Mouse (Mus musculus): ENCODE results near the gene Gm26620. TPM values are rescaled to one million over a fixed set of nuclear protein-coding genes. Genes with fewer than 3 reads are reported as not detected.

The Gm26620 gene
- polyA plus RNA-seq, 1 experiment from 2014 or later: 0.56 TPM

GRCm38 (mm10) chr1:170901536-170902238, 16.8 kb downstream of the Gm26620 start:
- Histone ChIP-seq H3K9ac (no peak overlapping the region), H3K27me3 (ENCODE audit: control insufficient read depth, insufficient read depth, low read length) (peaks cover 16% of the 10 kb centered on the region; the same call in 1 of the 2 replicates), H3K4me1 (replicated peaks; ENCODE audit: control insufficient read depth, insufficient read depth, low read length) (no peaks in the 10 kb centered on the region), H3K4me3 (replicated peaks; ENCODE audit: low read length) (no peak overlapping the region), H3K36me3 (replicated peaks; ENCODE audit: control insufficient read depth, insufficient read depth) (no peaks in the 10 kb centered on the region), H3K9me3 (ENCODE audit: control insufficient read depth, low read length) (no peaks in the 10 kb centered on the region), H3K4me2 (replicated peaks) (no peak overlapping the region; the same call in 1 of the 2 replicates), H3K27ac (no peak overlapping the region)
- WGBS: 33% methylated on average over 10 of the region's 10 CpGs
- DNase-seq (ENCODE audit: low spot score): peak; percentile 90
- ATAC-seq (ENCODE audit: low FRiP score): peak; percentile 59; the same call in 1 of the 2 replicates

GRCm38 (mm10) chr1:170903485-170903884, 18.6 kb downstream of the Gm26620 start:
- no peaks in the 10 kb centered on the region for H3K9me3 ChIP-seq (ENCODE audit: control insufficient read depth, low read length)
- WGBS: 76% methylated on average over 5 of the region's 5 CpGs
- ATAC-seq (ENCODE audit: low FRiP score): no peak
- no peak overlapping the region for H3K27ac ChIP-seq
- H3K36me3 ChIP-seq (replicated peaks; ENCODE audit: control insufficient read depth, insufficient read depth): no peaks in the 10 kb centered on the region
- H3K4me2 ChIP-seq (replicated peaks): no peak overlapping the region
- peaks cover 4% of the 10 kb centered on the region; the same call in 1 of the 2 replicates for H3K4me1 ChIP-seq (replicated peaks; ENCODE audit: control insufficient read depth, insufficient read depth, low read length)
- no peak overlapping the region for H3K4me3 ChIP-seq (replicated peaks; ENCODE audit: low read length)
- no peak for DNase-seq (ENCODE audit: low spot score)
- H3K9ac ChIP-seq: no peak overlapping the region
- peaks cover 34% of the 10 kb centered on the region for H3K27me3 ChIP-seq (ENCODE audit: control insufficient read depth, insufficient read depth, low read length)

GRCm38 (mm10) chr1:170907111-170907455, 22.2 kb downstream of the Gm26620 start:
- WGBS: 16% methylated on average over 11 of the region's 11 CpGs
- Histone ChIP-seq H3K4me3 (replicated peaks; ENCODE audit: low read length) (peak overlapping the region; percentile 56), H3K27me3 (ENCODE audit: control insufficient read depth, insufficient read depth, low read length) (peaks cover 44% of the 10 kb centered on the region), H3K4me2 (replicated peaks) (peak overlapping the region; percentile 99), H3K36me3 (replicated peaks; ENCODE audit: control insufficient read depth, insufficient read depth) (no peaks in the 10 kb centered on the region), H3K27ac (no peak overlapping the region), H3K4me1 (replicated peaks; ENCODE audit: control insufficient read depth, insufficient read depth, low read length) (peaks cover 6% of the 10 kb centered on the region; the same call in 1 of the 2 replicates), H3K9me3 (ENCODE audit: control insufficient read depth, low read length) (no peaks in the 10 kb centered on the region), H3K9ac (peak overlapping the region; percentile 66)
- no peak for ATAC-seq (ENCODE audit: low FRiP score)
- DNase-seq (ENCODE audit: low spot score): no peak

- no peaks in the 10 kb centered on the region for H3K36me3 ChIP-seq (replicated peaks; ENCODE audit: control insufficient read depth, insufficient read depth)
- no peak overlapping the region for H3K27ac ChIP-seq
- H3K4me2 ChIP-seq (replicated peaks): peak overlapping the region; percentile 99
- peak overlapping the region; percentile 56 for H3K4me3 ChIP-seq (replicated peaks; ENCODE audit: low read length)
- DNase-seq (ENCODE audit: low spot score): peak; percentile 64
- peaks cover 6% of the 10 kb centered on the region; the same call in 1 of the 2 replicates for H3K4me1 ChIP-seq (replicated peaks; ENCODE audit: control insufficient read depth, insufficient read depth, low read length)
- peaks cover 44% of the 10 kb centered on the region for H3K27me3 ChIP-seq (ENCODE audit: control insufficient read depth, insufficient read depth, low read length)
- no peaks in the 10 kb centered on the region for H3K9me3 ChIP-seq (ENCODE audit: control insufficient read depth, low read length)
- peak overlapping the region; percentile 66 for H3K9ac ChIP-seq
- under 1% methylated on average over 71 of the region's 71 CpGs for WGBS
- peak; percentile 80 for ATAC-seq (ENCODE audit: low FRiP score)
Observed at GRCm38 (mm10) chr1:170907456-170908191, 22.8 kb downstream of the Gm26620 start.

- peaks cover 44% of the 10 kb centered on the region for H3K27me3 ChIP-seq (ENCODE audit: control insufficient read depth, insufficient read depth, low read length)
- H3K4me3 ChIP-seq (replicated peaks; ENCODE audit: low read length): peak overlapping the region; percentile 56
- peak overlapping the region; percentile 66 for H3K9ac ChIP-seq
- WGBS: 3% methylated on average over 21 of the region's 21 CpGs
- no peaks in the 10 kb centered on the region for H3K9me3 ChIP-seq (ENCODE audit: control insufficient read depth, low read length)
- no peaks in the 10 kb centered on the region for H3K36me3 ChIP-seq (replicated peaks; ENCODE audit: control insufficient read depth, insufficient read depth)
- H3K4me2 ChIP-seq (replicated peaks): peak overlapping the region; percentile 99
- peaks cover 6% of the 10 kb centered on the region; the same call in 1 of the 2 replicates for H3K4me1 ChIP-seq (replicated peaks; ENCODE audit: control insufficient read depth, insufficient read depth, low read length)
- no peak for DNase-seq (ENCODE audit: low spot score)
- H3K27ac ChIP-seq: no peak overlapping the region
- ATAC-seq (ENCODE audit: low FRiP score): peak; percentile 77
Observed at GRCm38 (mm10) chr1:170908341-170908740, 23.5 kb downstream of the Gm26620 start.

- Histone ChIP-seq H3K9ac (no peak overlapping the region), H3K27me3 (ENCODE audit: control insufficient read depth, insufficient read depth, low read length) (peaks cover 24% of the 10 kb centered on the region), H3K9me3 (ENCODE audit: control insufficient read depth, low read length) (no peaks in the 10 kb centered on the region), H3K4me1 (replicated peaks; ENCODE audit: control insufficient read depth, insufficient read depth, low read length) (peaks cover 6% of the 10 kb centered on the region; the same call in 1 of the 2 replicates), H3K4me3 (replicated peaks; ENCODE audit: low read length) (no peak overlapping the region), H3K27ac (no peak overlapping the region), H3K36me3 (replicated peaks; ENCODE audit: control insufficient read depth, insufficient read depth) (no peaks in the 10 kb centered on the region), H3K4me2 (replicated peaks) (no peak overlapping the region)
- DNase-seq (ENCODE audit: low spot score) (no peak), ATAC-seq (ENCODE audit: low FRiP score) (no peak)
- WGBS: 87% methylated on average over 11 of the region's 11 CpGs
Observed at GRCm38 (mm10) chr1:170911907-170912660, 27.2 kb downstream of the Gm26620 start.

- no peak within 1 kb of the TSS for H3K4me2 ChIP-seq (replicated peaks)
- H3K4me1 ChIP-seq (replicated peaks; ENCODE audit: control insufficient read depth, insufficient read depth, low read length): peaks cover 6% of the 10 kb centered on the region; the same call in 1 of the 2 replicates
- peaks cover 14% of the 10 kb centered on the region for H3K27me3 ChIP-seq (ENCODE audit: control insufficient read depth, insufficient read depth, low read length)
- no peak within 1 kb of the TSS for H3K27ac ChIP-seq
- no peaks in the 10 kb centered on the region for H3K9me3 ChIP-seq (ENCODE audit: control insufficient read depth, low read length)
- no peak within 1 kb of the TSS for H3K9ac ChIP-seq
- no peak within 1 kb of the TSS for H3K4me3 ChIP-seq (replicated peaks; ENCODE audit: low read length)
- no peaks in the 10 kb centered on the region for H3K36me3 ChIP-seq (replicated peaks; ENCODE audit: control insufficient read depth, insufficient read depth)
- ATAC-seq (ENCODE audit: low FRiP score): no peak
- no peak for DNase-seq (ENCODE audit: low spot score)
- 74% methylated on average over 5 of the region's 5 CpGs for WGBS
Observed at GRCm38 (mm10) chr1:170912891-170913615, 28.2 kb downstream of the Gm26620 start, which contains the start of gene Fcrlb. Fcrlb (minus strand) TSS chr1:170912941.

GRCm38 (mm10) chr1:170915657-170916056, 30.8 kb downstream of the Gm26620 start:
- DNase-seq (ENCODE audit: low spot score): no peak
- H3K4me2 ChIP-seq (replicated peaks): no peak overlapping the region
- no peaks in the 10 kb centered on the region for H3K4me1 ChIP-seq (replicated peaks; ENCODE audit: control insufficient read depth, insufficient read depth, low read length)
- H3K9me3 ChIP-seq (ENCODE audit: control insufficient read depth, low read length): no peaks in the 10 kb centered on the region
- H3K36me3 ChIP-seq (replicated peaks; ENCODE audit: control insufficient read depth, insufficient read depth): no peaks in the 10 kb centered on the region
- H3K4me3 ChIP-seq (replicated peaks; ENCODE audit: low read length): no peak overlapping the region
- 75% methylated on average over 5 of the region's 5 CpGs for WGBS
- no peaks in the 10 kb centered on the region for H3K27me3 ChIP-seq (ENCODE audit: control insufficient read depth, insufficient read depth, low read length)
- H3K27ac ChIP-seq: no peak overlapping the region
- no peak for ATAC-seq (ENCODE audit: low FRiP score)
- H3K9ac ChIP-seq: no peak overlapping the region
